Mouse (Mus musculus) brain, embryonic 14.5 days (tissue): Measurements from ENCODE around the gene Mettl26.

Experiments used
- CTCF ChIP-seq: fragments of 200-500 bp; IDR thresholded peaks from 2 replicates; pipeline ENCODE4 v1.5.1; 2012; ENCODE audit warnings: inconsistent platforms, mild to moderate bottlenecking, moderate library complexity, borderline replicate concordance; ENCODE audit not compliant: insufficient read depth, insufficient read length; ENCODE audit errors: extremely low read depth
- POLR2A ChIP-seq: fragments of 200-500 bp; IDR thresholded peaks from 2 replicates; pipeline ENCODE4 v1.6.1; 2012; ENCODE audit warnings: mild to moderate bottlenecking, inconsistent platforms, borderline replicate concordance; ENCODE audit not compliant: poor library complexity, insufficient read depth, insufficient read length, severe bottlenecking; ENCODE audit errors: extremely low read depth

DNA sequence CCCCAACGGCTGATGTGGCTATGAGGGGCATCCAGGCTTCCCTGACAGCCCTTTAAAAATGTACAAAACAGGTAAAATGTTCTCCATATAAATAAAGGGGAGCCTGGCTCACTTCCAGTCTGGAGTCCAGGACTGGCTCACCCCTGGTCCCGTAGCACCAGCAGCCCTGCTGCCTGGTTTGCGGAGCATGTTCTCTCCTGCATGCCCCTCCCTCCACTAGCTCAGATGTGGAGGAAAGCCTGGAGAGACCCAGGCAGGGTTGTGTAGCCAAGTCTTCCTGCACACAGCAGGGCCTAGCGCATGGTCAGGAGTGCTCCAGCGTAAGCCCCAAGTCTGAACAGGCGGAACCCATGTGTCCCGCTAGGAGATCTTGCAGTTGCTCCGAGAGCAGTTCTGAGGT lies 8.4 kb downstream of the Mettl26 start:
- no peak for TF ChIP-seq POLR2A
- no peak for TF ChIP-seq CTCF
